Mouse (Mus musculus) small intestine, adult 2 months (tissue): ENCODE measurements around the gene Rhobtb3. TPM values are rescaled to one million over a fixed set of nuclear protein-coding genes. Genes with fewer than 3 reads are reported as not detected.
A peak's percentile ranks its signal among the peaks of the same experiment; 100 is the strongest.
"Not testable (repeated sequence)": the region's sequence is repeated elsewhere in the genome, so short reads cannot be mapped to it uniquely, and the experiment has no call there.

ENCODE experiments used
- H3K27ac ChIP-seq: fragments of 200-500 bp; 2 replicates; pipeline ENCODE4 v1.5.1; 2012; ENCODE audit warnings: low read depth, low read length, control low read depth, inconsistent platforms; ENCODE audit not compliant: insufficient read depth
- H3K27me3 ChIP-seq: fragments of 200-500 bp; 2 replicates; pipeline ENCODE4 v1.6.1; 2012; ENCODE audit warnings: mild to moderate bottlenecking, moderate library complexity, low read length, inconsistent platforms; ENCODE audit not compliant: control insufficient read depth, insufficient read depth
- H3K36me3 ChIP-seq: fragments of 200-500 bp; 2 replicates; pipeline ENCODE4 v1.6.1; 2012; ENCODE audit warnings: mild to moderate bottlenecking, low read length, control low read depth, inconsistent platforms; ENCODE audit not compliant: control insufficient read depth, insufficient read depth
- H3K4me1 ChIP-seq: fragments of 200-500 bp; 2 replicates; pipeline ENCODE4 v1.6.1; 2012; ENCODE audit warnings: low read length, inconsistent platforms, mixed read lengths; ENCODE audit not compliant: control insufficient read depth, insufficient read depth, insufficient read length
- H3K4me3 ChIP-seq: fragments of 200-500 bp; 2 replicates; pipeline ENCODE4 v1.5.1; 2012; ENCODE audit warnings: low read depth, mild to moderate bottlenecking, control low read depth, inconsistent platforms, low read length, moderate library complexity
- CTCF ChIP-seq: fragments of 200-500 bp; IDR thresholded peaks from 2 replicates; pipeline ENCODE4 v1.5.1; 2012; ENCODE audit warnings: low read depth, mild to moderate bottlenecking, control low read depth, inconsistent platforms, low read length, moderate library complexity, mixed read lengths; ENCODE audit not compliant: insufficient replicate concordance, insufficient read length; ENCODE audit errors: extremely low read depth
- POLR2A ChIP-seq: fragments of 200-500 bp; IDR thresholded peaks from 2 replicates; pipeline ENCODE4 v1.6.1; 2012; ENCODE audit warnings: low read depth, mild to moderate bottlenecking, control low read depth, inconsistent platforms, low read length, moderate library complexity
- WGBS: fragments of 180-500 bp; shearing (Covaris S2); methylation state at CpG from one replicate; pipeline ENCODE4 v1.1.7; 2018; 5-methylcytosine and 5-hydroxymethylcytosine counted together
- polyA plus RNA-seq: library from polyadenylated mRNA; depleted of rRNA; stranded (reverse); fragments of >200 nt; gene quantifications from 2 replicates; pipeline ENCODE4 v1.2.3, GENCODE M21; 2012; rRNA removed

The Rhobtb3 gene
- polyA plus RNA-seq, 1 experiment, result 3.9 TPM

- no peaks in the 10 kb centered on the region for H3K36me3 ChIP-seq
- H3K4me3 ChIP-seq, result no peak overlapping the region
- no peaks in the 10 kb centered on the region for H3K27me3 ChIP-seq
- 82% methylated on average over 5 of the region's 5 CpGs for WGBS
- H3K4me1 ChIP-seq, result no peaks in the 10 kb centered on the region; the same call in 1 of the 2 replicates
- 0 out of 2 replicates have a peak overlapping the region, but pooled peaks have one; percentile 16 for H3K27ac ChIP-seq
- TF ChIP-seq CTCF (no peak), POLR2A (no peak)
Observed at GRCm38 (mm10) chr13:75824611-75825319, 119.0 kb downstream of the Rhobtb3 start.

GRCm38 (mm10) chr13:75823201-75823600 lies 120.5 kb downstream of the Rhobtb3 start:
- H3K36me3 ChIP-seq, result no peaks in the 10 kb centered on the region
- H3K27ac ChIP-seq, result no peak overlapping the region
- H3K4me1 ChIP-seq, result no peaks in the 10 kb centered on the region; the same call in 1 of the 2 replicates
- TF ChIP-seq POLR2A (no peak), CTCF (no peak)
- H3K27me3 ChIP-seq, result no peaks in the 10 kb centered on the region
- H3K4me3 ChIP-seq, result no peak overlapping the region
- WGBS, result 89% methylated on average over 9 of the region's 9 CpGs

- not testable (repeated sequence) for H3K4me1 ChIP-seq, H3K4me3 ChIP-seq, H3K27me3 ChIP-seq, H3K36me3 ChIP-seq, H3K27ac ChIP-seq
- WGBS, result 91% methylated on average over 4 of the region's 4 CpGs
Observed at GRCm38 (mm10) chr13:75822366-75822765, 121.4 kb downstream of the Rhobtb3 start.

GRCm38 (mm10) chr13:75819898-75820297 lies 123.8 kb downstream of the Rhobtb3 start:
- TF ChIP-seq CTCF, result no peak
- no peak for TF ChIP-seq POLR2A
- H3K36me3 ChIP-seq, result no peaks in the 10 kb centered on the region
- H3K4me1 ChIP-seq, result no peaks in the 10 kb centered on the region; the same call in 1 of the 2 replicates
- H3K27me3 ChIP-seq, result no peaks in the 10 kb centered on the region
- H3K4me3 ChIP-seq, result no peak overlapping the region
- no peak overlapping the region for H3K27ac ChIP-seq

Other genes with a start within 250 kb of the Rhobtb3 start
- 4.0 and 10.2 TPM in 2 replicates for gene Ell2, start 237.2 kb downstream of the Rhobtb3 start, polyA plus RNA-seq
- gene Glrx, start 104.1 kb downstream of the Rhobtb3 start, polyA plus RNA-seq, result 63.7 and 205 TPM in 2 replicates
- gene Spata9, start 23.2 kb upstream of the Rhobtb3 start, polyA plus RNA-seq, result not detected in 2 replicates
- 1.5 and 2.0 TPM in 2 replicates for gene Rfesd, start 74.8 kb upstream of the Rhobtb3 start, polyA plus RNA-seq
- 0.05 TPM in 1 of 2 replicates, not detected in the other for gene Gpr150, start 113.1 kb upstream of the Rhobtb3 start, polyA plus RNA-seq
- gene Arsk, start 154.7 kb upstream of the Rhobtb3 start, polyA plus RNA-seq, result 0.93 and 1.2 TPM in 2 replicates
- 2.8 and 4.5 TPM in 2 replicates for gene Ttc37, start 154.8 kb upstream of the Rhobtb3 start, polyA plus RNA-seq